Mouse (Mus musculus) kidney, embryonic 16.5 days (tissue): ENCODE data around the gene Cygb. TPM values are rescaled to one million over a fixed set of nuclear protein-coding genes. Genes with fewer than 3 reads are reported as not detected.
A peak's percentile ranks its signal among the peaks of the same experiment; 100 is the strongest.

Source experiments
- ATAC-seq: fragments of 200-750 bp; cut with Nextera tagmentation; 2 replicates; pipeline ENCODE4 v1.8.0; 2017; ENCODE audit warnings: moderate TSS enrichment; ENCODE audit not compliant: low FRiP score, low TSS enrichment
- H3K27ac ChIP-seq: fragments of 300-500 bp; sonication (generic); 2 replicates; pipeline ENCODE4 v1.5.1; 2014; ENCODE audit warnings: low read length
- H3K27me3 ChIP-seq: fragments of 300-500 bp; sonication (generic); 2 replicates; pipeline ENCODE4 v1.6.1; 2014; ENCODE audit warnings: low read length, control low read depth, mixed read lengths; ENCODE audit not compliant: insufficient read depth
- H3K36me3 ChIP-seq: fragments of 300-500 bp; sonication (generic); 2 replicates; pipeline ENCODE4 v1.6.1; 2014; ENCODE audit warnings: low read length, control low read depth, mixed read lengths; ENCODE audit not compliant: insufficient read depth
- H3K4me1 ChIP-seq: fragments of 300-500 bp; sonication (generic); 2 replicates; pipeline ENCODE4 v1.6.1; 2014; ENCODE audit warnings: low read length, control low read depth, mixed read lengths; ENCODE audit not compliant: insufficient read depth
- H3K4me2 ChIP-seq: fragments of 300-500 bp; sonication (generic); replicated peaks from 2 replicates; pipeline ENCODE4 v1.6.1; 2014; ENCODE audit warnings: low read depth, low read length
- H3K4me3 ChIP-seq: fragments of 300-500 bp; sonication (generic); 2 replicates; pipeline ENCODE4 v1.5.1; 2014; ENCODE audit warnings: mild to moderate bottlenecking, low read length
- H3K9ac ChIP-seq: fragments of 300-500 bp; sonication (generic); replicated peaks from 2 replicates; pipeline ENCODE4 v1.6.1; 2014; ENCODE audit warnings: low read length
- H3K9me3 ChIP-seq: fragments of 300-500 bp; sonication (generic); 2 replicates; pipeline ENCODE4 v1.6.1; 2016; ENCODE audit warnings: low read length, control low read depth
- WGBS: fragments of 180-500 bp; shearing (Covaris S2); extraction: QIAGEN DNeasy Blood & Tissue Kit; methylation state at CpG from one replicate; pipeline ENCODE4 v1.1.7; 2014; 5-methylcytosine and 5-hydroxymethylcytosine counted together
- polyA plus RNA-seq: library from polyadenylated mRNA; unstranded; fragments of >200 nt; fragmentation: Nextera tagmentation; extraction: Ambion mirVana; gene quantifications from 2 replicates; pipeline ENCODE4 v1.2.1, GENCODE M21; 2015

Gene Cygb
- polyA plus RNA-seq, 1 experiment from 2014 or later: 17.0 TPM

DNA sequence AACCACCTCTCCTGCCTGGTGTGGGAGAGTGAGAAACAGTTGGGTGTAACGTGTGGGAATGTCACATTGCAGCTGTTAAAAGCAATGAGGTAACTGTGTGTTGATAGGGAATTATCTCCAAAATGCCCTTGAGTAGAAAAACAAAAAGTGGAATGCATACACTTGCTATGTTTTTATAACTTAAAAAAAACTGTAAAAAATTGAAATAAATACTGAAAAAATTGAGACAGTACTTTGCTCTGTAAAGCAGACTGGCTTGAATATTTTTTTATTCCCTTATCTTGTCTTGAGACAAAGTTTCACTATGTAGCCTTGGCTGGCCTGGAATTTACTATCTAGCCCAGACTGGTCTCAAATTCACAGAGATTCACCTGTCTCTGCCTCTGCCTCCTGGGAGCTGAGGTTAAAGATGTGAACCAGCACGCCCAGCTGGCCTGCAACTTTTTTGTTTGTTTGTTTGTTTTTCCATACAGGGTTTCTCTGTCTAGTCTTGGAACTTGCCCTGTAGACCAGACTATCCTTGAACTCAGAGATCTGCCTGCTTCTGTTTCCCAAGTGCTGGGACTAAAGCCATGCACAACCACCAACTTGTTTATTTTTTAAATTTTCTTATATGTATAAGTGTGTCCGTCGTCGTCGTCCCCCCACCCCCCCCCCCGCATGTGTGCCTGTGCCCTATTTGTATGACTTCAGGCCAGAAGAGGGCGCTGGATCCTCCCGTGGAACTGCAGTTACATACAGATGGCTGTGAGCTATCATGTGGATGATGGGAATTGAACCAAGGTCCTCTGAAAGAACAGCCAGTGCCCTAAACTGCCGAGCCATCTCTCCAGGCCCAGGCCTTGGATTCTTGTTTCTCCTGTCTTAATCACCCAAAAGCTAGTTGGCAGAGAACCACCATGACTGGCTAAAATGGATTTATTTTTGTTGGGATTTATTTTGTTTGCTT, 26.8 kb downstream of the Cygb start:
- WGBS: 37% methylated on average over 10 of the region's 10 CpGs
- Histone ChIP-seq H3K9me3 (no peaks in the 10 kb centered on the region), H3K4me2 (no peak overlapping the region), H3K36me3 (no peaks in the 10 kb centered on the region), H3K27ac (no peak overlapping the region), H3K4me1 (peaks cover 22% of the 10 kb centered on the region), H3K27me3 (no peaks in the 10 kb centered on the region), H3K4me3 (no peak overlapping the region), H3K9ac (no peak overlapping the region)
- no peak for ATAC-seq

DNA sequence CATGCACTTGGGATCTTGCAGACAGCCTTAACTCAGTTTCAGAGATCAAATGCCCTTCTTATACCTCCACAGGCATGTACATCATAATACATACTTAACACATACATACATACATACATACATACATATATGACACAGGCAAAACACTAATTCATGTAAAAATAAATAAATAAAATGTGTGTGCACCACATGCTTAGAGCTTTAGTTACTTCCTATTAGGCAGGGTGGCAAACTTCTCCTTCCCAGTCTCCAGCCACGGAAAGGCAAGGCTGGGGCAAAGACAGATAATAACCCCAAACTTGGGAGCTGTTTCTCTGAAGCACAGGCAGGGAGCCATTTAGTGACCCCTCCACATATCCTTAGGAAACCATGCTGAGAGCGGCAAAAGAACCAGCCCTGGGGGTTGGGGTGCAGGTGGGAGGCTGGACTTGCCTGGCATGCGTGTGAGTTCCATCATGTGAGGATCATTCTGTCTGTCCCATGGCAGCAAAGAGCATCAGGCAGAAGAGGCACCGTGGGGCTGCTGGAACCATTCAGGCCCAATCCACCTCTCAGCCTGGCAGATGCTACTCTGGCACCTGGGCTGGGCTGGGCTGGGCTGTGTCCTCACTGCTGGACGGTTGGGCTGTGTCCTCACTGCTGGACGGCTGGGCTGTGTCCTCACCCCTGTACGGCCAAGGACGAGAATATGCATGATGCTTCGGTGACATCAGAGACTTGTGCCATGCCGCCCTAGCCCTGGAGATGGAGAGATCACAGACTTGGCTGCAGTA, 27.6 kb downstream of the Cygb start, which contains the start of gene Rhbdf2:
TSS of gene Rhbdf2 (minus strand) at position 721 of the 773 bp plus-strand sequence.
- Histone ChIP-seq H3K36me3 (no peaks in the 10 kb centered on the region), H3K9me3 (no peaks in the 10 kb centered on the region), H3K27me3 (no peaks in the 10 kb centered on the region), H3K27ac (no peak within 1 kb of the TSS), H3K4me2 (no peak within 1 kb of the TSS), H3K9ac (no peak within 1 kb of the TSS), H3K4me1 (peaks cover 31% of the 10 kb centered on the region), H3K4me3 (no peak within 1 kb of the TSS)
- WGBS: 67% methylated on average over 10 of the region's 10 CpGs
- ATAC-seq: no peak

DNA sequence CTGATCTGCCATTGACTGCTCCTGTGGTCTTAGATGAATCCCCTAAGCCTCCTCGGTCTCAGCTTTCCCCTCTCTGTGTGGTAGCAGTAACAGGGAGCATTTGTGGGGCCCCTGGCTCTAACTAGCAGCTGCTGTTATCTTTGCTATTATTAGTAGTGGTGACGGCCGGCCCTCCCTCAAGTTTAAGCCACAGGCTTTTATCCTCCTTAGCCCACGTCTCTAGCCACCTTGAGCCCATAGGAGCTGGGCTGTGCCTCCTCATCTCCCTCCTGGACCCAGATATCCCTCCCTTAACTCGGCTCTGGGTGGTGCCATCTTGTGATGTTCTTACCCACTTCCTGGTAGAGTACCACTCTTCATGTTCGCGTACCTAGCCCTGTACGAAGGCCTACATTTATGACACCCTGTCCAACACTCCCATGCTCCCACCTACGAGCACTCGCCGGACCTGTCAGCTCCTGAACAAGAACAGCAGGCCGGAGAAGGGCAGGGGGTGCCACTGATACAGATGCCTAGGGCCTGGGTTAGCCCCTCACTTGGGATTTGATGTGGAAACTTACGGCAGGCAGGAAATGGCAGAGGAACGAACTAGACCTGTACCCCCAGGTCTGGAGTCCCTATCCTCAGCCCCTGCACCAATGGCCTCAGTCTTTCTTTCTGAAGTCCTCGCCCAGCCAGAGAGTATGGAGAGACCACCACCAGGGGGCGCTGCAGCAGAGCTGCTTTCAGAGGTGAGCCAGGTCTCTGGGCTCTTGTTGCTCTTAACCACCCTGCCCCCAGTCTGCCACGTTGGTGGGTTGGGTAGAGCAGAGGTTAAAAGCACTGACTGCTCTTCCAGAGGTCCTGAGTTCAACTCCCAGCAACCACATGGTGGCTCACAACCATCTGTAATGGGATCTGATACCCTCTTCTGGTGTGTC, 28.8 kb downstream of the Cygb start:
- H3K27me3 ChIP-seq: no peaks in the 10 kb centered on the region
- H3K9ac ChIP-seq: no peak overlapping the region
- H3K9me3 ChIP-seq: no peaks in the 10 kb centered on the region
- no peak overlapping the region for H3K4me3 ChIP-seq
- H3K36me3 ChIP-seq: no peaks in the 10 kb centered on the region
- no peak for ATAC-seq
- H3K27ac ChIP-seq: no peak overlapping the region
- WGBS: 79% methylated on average over 17 of the region's 17 CpGs
- no peak overlapping the region for H3K4me2 ChIP-seq
- H3K4me1 ChIP-seq: peaks cover 41% of the 10 kb centered on the region

DNA sequence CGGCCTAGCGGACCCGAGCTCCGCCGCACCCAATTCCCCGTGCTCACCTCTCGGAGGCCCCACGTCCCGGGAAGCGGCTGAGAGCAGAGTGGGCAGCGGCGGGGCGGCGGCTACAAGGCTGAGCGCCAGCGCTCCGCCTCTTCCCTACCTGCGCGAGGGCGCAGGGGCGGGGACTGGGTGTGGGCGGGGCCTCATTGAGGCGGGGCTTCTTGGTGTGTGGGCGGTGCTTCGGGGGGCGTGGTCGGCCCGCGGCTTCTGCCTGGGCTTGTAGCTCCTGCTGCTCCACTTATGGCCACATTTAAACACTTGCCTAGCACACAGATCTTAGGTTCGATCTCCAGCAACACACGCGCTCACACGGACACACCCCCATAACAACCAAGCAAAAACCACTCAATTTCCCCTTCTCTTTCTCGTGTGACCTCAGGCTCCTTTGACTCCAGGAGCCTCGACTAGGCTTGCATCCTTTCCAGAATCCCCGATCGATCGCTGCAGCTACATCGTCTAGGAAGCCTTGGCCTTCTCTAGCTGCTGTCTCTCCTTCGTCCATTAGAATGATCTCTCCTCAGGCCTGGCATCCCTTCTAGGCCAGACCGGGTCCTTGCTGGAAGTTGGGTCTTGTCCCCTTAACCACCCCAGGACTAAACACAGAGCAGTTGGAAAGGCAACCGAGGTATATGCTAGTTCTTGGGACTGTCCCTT, 29.8 kb downstream of the Cygb start:
- Histone ChIP-seq H3K27ac (no peak overlapping the region; the same call in 1 of the 2 replicates), H3K4me1 (peaks cover 46% of the 10 kb centered on the region), H3K9me3 (no peaks in the 10 kb centered on the region), H3K27me3 (no peaks in the 10 kb centered on the region), H3K36me3 (no peaks in the 10 kb centered on the region), H3K4me2 (peak overlapping the region; percentile 82), H3K9ac (peak overlapping the region; percentile 77), H3K4me3 (peak overlapping the region; percentile 74)
- peak; percentile 60 for ATAC-seq
- 13% methylated on average over 37 of the region's 42 CpGs for WGBS

DNA sequence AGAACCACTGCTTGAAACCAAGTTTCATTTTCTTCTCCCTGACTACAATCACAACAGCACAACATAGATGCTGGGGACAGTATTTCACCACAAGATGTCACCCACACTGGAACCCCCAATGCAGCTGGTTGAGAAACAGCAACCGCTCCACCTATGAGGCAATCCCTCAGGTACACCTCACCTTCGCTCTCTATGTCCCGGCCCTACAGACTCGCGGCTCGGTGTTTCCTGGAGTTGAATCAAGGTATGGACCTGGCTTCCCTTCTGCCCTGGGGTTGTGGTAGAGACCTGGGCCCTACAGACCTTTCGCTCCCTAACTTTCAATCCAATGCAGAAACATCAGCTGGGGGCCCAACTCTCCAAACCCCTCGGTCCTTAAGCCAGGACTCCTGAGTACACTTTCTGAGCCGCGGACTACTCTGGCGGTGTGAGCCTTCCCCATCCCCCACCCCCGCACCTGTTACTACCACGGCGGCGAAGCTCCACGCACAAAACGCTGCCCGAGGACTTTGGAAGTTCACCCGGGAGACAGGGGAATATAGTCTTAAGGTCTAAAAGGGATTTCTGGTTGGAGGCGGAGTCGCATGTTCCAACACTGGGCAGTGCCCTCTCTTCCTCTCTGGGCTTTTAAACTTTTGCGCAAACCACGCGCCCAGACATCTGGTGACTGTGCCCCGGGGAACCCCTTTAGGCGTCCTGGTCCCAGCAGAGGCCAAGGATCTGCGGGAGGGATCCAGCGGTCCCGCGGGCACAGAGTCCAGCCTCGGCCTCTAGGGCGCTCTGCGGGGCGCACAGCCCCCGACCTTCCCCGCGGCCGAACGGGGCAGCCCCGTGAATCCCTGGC, 30.6 kb downstream of the Cygb start:
- H3K4me1 ChIP-seq: peaks cover 50% of the 10 kb centered on the region
- H3K9ac ChIP-seq: peak overlapping the region; percentile 77
- ATAC-seq: no peak
- peak overlapping the region; percentile 82 for H3K4me2 ChIP-seq
- no peaks in the 10 kb centered on the region for H3K27me3 ChIP-seq
- no peaks in the 10 kb centered on the region for H3K36me3 ChIP-seq
- WGBS: 6% methylated on average over 40 of the region's 40 CpGs
- no peaks in the 10 kb centered on the region for H3K9me3 ChIP-seq
- H3K4me3 ChIP-seq: peak overlapping the region; percentile 74
- no peak overlapping the region; the same call in 1 of the 2 replicates for H3K27ac ChIP-seq

DNA sequence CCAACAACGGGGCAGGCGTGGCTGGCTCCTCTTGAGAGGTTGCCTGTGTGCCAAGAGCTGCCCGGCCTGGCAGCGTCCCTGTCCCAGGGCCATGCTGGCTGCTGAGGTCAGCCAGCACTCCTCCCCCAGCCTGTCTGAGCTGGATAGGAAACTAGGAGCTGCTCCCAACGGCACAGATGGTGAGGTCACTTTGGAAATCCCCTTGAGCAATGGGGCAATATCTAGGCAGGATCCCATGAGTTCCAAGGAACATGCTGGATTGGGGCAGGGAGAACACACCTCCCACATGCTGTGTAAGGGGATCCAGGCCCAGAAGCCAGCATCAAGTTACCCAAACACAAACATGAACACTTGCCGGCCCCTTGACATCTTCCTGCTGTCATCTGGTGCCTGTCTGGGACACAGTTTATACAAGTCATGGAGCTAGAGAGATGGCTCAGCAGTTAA, 32.8 kb downstream of the Cygb start:
- Histone ChIP-seq H3K27me3 (no peaks in the 10 kb centered on the region), H3K9ac (no peak overlapping the region), H3K4me3 (no peak overlapping the region), H3K4me1 (peaks cover 58% of the 10 kb centered on the region), H3K9me3 (no peaks in the 10 kb centered on the region), H3K27ac (peak overlapping the region; percentile 69), H3K36me3 (no peaks in the 10 kb centered on the region), H3K4me2 (no peak overlapping the region)
- 11% methylated on average over 6 of the region's 6 CpGs for WGBS
- ATAC-seq: peak; percentile 70

DNA sequence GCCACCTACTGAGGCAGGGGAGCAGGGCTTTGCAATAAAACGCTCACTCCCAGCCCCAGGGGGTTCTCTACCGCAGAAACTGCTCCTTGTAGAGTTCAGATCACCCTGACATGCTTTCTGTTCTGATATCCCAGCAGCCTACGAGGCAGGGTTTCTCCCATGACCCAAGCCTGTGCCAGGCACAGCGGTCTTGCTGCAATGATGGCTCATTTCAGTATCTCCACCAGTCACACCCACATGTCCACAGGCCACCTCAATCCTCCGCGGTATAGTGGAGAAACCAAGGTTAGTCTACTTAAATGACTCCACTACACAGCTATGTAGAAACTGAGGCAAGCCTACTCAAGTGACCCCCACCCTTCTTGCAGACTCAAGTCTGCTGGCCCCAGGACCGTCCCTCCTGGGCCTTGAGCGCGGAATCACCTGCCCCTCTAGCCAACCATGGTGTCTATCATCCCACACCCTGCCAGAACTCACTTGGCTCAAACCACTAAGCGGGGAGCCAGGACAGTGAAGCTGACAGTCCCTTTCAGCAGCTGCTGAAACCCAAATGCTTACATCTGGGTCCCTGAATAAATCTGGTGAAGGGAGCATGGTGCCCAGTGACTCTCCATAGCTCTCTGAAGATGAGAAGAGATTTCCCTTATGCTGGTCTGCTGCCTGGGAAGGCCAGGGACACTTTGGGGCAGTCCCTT, 33.4 kb downstream of the Cygb start:
- H3K9ac ChIP-seq: no peak overlapping the region
- ATAC-seq: no peak
- H3K4me1 ChIP-seq: peaks cover 64% of the 10 kb centered on the region
- H3K36me3 ChIP-seq: no peaks in the 10 kb centered on the region
- H3K27ac ChIP-seq: peak overlapping the region; percentile 69
- H3K9me3 ChIP-seq: no peaks in the 10 kb centered on the region
- no peak overlapping the region for H3K4me3 ChIP-seq
- WGBS: 62% methylated on average over 10 of the region's 10 CpGs
- no peaks in the 10 kb centered on the region for H3K27me3 ChIP-seq
- no peak overlapping the region for H3K4me2 ChIP-seq

DNA sequence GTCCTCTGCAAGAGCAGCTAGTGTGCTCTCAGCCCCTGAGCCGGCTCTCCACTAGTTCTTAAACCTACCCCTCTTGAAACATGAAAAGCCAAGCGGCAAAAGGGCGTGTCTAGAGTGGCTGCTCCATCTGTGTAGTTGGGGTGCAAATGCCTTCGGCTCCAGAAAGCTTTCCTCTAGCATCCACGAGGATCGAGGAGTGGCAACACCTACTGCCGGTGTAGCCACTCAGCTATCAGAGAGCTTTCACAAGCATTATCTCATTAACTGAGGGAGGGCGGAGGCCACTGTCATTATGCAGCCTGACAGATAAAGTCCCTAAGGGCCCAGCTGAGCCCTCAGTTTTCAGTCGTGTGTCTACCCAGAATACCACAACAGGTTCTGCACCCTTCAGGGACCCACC, 34.0 kb downstream of the Cygb start:
- Histone ChIP-seq H3K4me3 (no peak overlapping the region), H3K27ac (no peak overlapping the region), H3K36me3 (no peaks in the 10 kb centered on the region), H3K4me1 (peaks cover 68% of the 10 kb centered on the region), H3K27me3 (no peaks in the 10 kb centered on the region), H3K4me2 (no peak overlapping the region), H3K9ac (no peak overlapping the region), H3K9me3 (no peaks in the 10 kb centered on the region)
- ATAC-seq: no peak
- 29% methylated on average over 9 of the region's 9 CpGs for WGBS
